Mouse (Mus musculus) heart, adult 9 months (tissue): Measurements from ENCODE around the gene Tbc1d15.
A peak's percentile ranks its signal among the peaks of the same experiment; 100 is the strongest.
"Not testable (repeated sequence)": the region's sequence is repeated elsewhere in the genome, so short reads cannot be mapped to it uniquely, and the experiment has no call there.

Experiments used
- DNase-seq, 2 experiments: peaks; one replicate each; pipeline ENCODE4 v3.0.0; 2022; ENCODE audit warnings: low spot score in 2 of 2

Gene Tbc1d15

DNA sequence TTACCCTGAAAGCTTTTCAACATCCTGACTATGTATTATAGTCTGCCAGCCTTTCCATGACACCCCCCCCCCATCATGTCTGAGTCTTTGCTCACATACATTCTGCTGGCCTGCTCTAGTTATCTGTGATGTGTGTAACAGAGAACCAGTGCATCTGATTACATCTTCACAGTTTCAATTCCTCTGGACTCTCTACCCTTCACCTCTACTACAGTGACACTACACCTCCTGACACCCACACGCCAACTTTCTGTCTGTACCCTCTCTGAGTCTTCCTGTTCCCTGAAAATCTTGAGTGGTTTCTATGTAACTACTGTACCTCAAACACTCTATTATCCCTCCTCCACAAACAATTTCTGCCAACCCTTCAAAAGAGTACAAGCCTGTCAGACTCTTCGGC is 5.8 kb downstream of the Tbc1d15 start:
- no peak for DNase-seq

DNA sequence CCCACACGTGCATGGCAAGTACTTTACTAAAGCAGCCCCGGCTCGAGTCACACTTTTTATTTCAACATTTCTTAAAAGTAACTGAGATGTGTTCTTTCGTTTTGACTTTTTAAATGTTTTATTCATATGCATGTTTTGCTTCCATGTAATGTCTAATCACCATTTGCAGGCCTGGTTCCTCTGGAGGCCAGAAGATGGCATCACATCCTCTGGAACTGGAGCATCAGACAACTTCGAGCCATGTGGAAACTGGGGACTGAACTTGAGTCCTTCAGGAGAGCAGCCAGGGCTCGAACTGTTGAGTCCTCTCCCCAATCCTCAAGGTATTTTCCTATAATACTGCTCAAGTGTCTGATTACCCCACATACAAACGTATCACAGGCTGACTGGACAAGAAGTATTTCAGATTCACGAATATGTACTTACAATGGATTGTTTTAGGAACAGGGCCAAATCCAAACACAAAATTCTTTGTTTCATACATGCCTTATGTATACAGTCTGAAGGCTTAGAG is 10.1 kb downstream of the Tbc1d15 start:
- no peak for DNase-seq

DNA sequence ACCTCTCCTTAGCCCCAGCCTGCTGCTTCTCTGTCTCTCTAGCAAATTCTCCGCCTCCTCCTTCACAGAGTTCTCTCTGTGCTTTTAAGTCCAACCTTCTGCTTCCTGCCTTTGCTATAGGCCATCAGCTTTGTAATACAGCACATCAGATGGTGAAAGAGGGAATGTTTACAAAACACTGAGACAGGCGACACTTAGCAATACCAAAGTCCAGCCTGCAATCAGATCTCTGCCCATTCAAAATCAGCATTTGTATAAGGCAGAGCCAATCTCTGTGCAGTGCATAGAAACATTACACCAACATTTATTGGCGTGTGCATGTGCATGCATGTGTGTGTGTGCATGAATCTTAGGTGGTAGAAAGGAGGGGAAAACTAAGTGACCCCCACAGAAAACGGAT is 13.3 kb downstream of the Tbc1d15 start:
- no peak for DNase-seq

DNA sequence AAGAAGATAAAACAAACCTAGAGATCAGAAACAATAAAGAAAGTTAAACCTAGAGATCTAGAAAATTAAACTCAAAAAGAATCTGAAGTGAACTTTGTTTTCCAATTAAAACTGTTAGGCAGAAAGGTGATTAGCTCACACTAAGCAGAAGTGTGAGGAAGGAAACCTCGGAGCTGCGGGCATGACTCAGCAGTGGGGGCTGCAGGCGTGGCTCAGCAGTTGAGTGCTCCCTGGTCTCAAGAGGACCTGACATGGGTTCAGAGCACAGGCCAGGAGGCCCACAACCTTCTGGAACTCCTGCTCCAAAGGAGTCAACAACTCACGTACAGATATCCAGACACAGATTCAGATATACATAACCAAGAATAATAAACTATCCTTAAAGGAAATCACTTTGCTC is 14.5 kb downstream of the Tbc1d15 start:
- no peak for DNase-seq

DNA sequence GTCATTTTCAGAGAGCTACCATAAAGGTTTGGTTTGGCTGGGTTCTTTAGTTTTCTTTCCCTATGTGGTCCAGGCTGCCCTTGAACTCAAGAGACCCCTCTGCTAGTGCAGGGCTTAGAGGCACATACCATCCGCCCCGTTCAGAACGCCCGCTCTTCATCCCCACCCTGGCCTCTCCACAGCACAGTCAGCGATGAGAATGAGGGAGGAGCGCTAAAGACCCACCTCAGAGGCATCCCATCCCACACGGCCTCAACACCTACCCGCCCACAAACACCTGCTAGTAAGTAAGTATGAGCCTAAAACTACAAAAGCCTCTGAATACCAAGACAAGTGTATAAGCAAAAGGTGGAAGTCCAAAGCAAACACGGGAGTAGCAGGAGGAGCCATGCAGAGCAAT is 15.8 kb downstream of the Tbc1d15 start:
- DNase-seq: no peak

DNA sequence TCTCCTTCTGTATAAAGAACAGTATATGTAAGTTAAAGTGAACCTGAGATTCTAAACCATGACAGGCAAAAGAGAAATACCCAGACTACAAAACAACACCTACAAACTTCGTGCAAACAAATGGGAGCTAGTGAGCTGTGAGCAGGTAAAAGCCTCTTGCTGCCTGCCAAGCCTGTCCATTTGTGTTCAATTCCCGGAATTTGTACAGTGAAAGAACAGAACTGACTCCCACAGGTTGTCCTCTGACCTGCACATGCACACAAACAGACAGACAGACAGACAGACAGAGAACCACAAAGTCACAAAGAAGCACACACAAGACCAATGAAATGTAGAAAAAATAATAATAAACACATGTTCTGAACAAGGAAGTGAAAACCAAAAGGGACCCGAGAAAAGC is 17.5 kb downstream of the Tbc1d15 start:
- DNase-seq: no peak

DNA sequence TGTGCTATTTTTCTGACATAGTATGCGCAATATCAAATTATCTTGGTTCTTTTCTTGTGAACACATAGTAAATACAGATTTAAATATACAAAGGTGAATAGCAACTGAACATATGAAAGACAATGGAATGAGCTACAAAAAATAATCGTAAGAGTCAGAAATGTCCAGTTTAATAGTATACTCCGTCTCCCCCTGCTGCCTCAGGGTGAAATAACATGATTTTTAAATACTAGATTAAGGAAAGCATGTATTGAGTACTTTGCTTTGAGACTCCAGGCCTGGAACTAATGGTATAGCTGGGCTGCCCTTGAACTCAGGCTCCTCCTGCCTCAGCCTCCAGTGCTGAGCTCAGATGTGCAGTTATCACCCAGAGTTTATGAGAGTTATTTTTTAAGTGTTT is 18.8 kb downstream of the Tbc1d15 start:
- no peak for DNase-seq

DNA sequence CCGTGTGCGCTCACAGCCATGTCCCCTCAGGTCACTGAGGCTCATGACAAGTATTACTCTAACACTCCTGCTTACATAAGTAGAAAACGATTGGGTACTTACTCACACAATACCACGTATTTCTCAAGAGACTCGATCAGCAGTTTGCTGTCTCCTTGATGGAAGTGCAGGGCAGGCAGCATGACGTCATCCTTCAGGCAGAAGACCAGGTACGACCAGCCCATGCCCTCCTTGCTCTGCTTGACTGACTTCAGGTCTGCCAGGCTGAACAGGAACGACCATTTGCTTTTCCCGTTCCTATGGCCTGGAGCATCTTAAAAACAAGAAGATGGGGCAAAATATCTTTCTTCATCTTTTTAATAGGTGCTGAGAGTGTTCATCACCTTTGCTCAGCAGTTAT is 22.2 kb downstream of the Tbc1d15 start:
- no peak for DNase-seq

DNA sequence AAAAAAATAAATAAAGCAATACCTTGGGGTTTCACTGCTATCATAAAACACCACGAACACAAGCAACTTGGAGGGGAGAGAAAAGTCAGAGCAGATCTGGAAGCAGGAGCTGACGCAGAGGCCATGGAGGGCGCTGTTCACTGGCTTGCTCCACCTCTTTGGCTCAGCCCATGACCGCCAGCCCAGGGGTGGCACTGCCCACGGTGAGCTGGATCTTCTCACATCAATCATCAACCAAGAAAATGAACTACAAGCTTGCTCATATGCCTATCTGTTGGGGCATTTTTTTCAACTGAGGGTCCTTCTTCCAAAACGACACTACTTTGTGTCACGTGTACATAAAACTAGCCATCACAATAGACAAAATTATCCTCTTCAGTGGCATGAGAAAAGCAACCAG is 24.7 kb downstream of the Tbc1d15 start:
- no peak for DNase-seq

DNA sequence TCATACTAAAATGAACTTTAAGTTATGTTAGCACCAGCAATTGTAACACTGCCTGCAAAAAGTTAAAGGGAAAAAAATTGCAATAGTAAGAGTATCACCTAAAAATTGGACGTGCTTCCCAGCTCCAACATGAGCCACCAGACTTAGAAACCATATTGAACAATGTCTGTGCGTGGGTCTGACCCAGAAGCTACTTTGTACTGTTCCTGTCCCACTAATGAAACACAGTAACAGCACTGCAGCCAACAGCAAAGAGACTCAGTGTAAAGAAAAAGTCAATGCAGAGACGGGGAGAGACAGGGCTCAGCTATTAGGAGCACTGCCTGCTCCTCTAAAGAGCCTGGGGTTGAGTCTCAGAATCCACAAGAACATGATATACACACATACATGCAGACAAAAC is 27.4 kb downstream of the Tbc1d15 start:
- DNase-seq: no peak

DNA sequence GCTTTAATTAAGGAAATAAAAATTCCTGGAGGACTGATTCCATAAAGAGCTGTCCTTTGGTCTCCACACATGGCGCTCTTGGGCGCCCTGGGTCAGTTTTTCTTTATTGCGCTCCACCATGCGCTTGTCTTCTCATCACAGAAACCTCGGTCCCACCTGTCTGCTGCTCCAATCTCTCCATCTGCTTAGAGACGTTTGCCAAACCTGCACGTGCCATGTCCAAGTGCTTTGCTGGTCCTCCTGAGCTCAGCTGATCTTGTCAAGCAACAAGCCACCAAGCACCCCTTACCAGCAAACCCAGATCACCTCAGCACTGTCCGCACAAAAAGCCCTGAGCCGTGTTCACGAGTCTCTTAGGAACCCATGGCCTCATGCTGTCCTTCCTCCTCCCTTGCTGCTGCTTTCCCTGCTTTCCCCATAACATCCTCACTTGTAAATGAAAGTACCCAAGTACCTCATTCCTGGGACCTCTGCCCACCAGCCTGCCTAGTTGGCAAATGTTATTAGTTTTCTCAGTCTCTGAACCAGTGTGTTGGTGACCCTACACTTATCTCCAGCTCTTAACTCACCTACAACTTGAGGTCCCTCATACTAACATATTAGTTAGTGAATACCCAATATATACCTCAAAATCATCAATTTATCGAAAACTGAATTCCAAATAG is 38.2 kb downstream of the Tbc1d15 start:
- DNase-seq: no peak

DNA sequence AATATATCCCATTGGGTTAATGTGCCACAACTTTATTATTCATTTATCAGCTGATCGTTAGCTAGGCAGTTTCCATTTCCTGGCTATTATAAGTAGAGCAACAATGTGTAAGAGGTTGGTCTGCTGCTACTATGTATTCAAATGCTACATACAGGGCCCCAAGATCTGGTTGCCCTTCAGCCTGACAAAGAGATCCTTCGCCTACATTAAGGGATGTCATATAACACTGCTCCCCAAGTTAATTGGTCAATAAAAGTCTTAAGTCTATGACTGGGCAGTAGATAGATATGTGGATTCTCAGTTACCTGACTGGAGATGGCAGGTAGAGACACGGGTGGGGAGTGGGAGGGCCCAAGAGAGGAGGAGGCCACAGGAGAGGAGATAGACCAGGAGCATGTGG is 45.4 kb downstream of the Tbc1d15 start:
- DNase-seq: no peak

DNA sequence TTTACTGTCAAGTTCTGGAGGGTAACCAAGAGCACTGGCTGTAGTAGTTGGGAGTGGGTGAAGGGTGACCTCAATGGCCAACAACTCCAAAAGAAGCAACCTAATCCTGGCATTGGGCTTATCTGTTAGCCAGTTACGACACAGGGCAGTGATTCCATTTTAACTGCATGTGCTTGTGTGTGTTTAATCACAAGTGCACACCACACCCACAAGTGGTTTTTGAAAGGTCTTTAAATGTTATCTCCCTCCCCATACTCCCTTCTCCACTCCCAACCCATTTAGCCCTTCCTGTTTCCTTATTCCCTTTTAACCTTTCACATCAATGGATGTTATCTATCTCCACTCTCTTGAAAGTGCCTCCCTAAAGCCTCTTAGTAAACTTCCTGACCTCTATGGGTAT is 46.0 kb downstream of the Tbc1d15 start:
- no peak for DNase-seq

DNA sequence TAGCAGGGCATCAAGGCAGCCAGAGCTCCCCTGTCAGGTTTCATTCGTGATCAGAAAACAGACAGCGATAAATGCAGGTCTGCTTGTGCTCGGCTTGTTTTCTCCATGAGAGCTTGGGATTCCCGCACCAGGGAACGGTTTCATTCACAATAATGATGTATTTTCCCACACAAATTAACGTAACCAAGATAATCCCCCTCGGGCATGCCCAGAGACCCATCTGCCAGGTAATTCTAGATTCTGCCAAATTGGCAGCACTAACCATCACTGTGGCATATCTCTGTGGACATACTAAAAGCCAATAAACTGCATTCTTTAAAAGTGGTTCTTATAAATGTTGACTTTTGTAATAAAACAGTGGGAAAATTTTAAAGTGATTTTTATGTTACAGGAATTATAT is 60.1 kb downstream of the Tbc1d15 start:
- no peak for DNase-seq

DNA sequence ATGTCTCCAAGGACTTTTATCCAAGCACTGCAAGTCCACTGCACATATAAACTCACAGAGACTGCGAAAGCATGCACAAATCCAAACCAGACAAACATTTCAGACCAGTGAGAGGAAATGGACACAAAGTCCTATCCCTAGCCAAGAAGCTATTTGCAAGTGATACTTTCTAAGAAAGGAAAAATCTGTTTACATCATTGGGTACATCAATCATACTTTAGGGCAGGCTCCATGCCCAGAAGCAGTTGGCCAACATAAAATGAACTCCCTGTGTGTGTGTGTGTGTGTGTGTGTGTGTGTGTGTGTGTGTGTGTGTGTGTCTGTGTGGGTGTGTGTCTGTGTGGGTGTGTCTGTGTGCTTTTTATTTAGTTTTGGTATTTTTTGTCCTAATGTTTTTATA is 63.9 kb downstream of the Tbc1d15 start:
- no peak for DNase-seq

DNA sequence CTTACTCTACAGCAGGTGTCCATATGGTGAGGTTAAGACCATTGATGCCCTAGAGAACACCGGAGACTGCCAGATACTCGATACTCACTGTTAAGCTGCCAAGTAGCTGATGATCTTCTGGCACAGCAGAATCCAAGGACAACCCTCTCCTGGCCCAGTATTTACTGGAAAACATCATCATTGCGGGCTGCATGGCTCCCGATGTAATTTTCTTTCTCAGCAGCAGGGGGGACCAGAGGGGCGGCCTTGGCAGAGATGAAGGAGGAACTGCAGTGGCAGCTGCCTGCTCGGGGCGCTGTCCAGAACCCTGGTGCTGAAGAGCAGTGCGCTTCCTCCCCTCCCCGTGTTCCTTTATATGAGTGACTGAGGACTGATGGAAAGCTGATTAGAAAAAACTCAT is 66.6 kb downstream of the Tbc1d15 start, which contains the start of gene Tph2:
Gene Tph2, minus strand, starts transcription at position 326 of the 400 bp plus-strand sequence.
- peak; percentile 3 to 8 for DNase-seq

DNA sequence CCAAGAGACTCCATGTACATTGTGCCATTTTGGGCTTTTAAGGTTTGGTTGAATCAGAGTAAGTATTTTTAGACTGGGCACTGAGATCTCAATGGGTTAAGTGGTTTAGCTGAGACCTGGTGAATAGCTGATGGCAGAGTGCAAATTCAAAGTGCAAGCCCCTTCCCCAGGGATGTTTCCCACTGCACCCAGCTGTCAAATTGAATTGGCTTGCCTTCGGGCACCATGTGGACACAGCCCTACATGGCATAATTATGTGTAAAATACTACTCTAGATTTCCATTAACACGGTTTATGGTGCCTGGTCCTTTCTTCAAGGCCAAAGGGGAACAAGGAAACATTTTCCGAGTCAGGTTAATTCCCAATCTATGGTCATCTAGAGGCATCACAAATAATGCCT is 70.2 kb downstream of the Tbc1d15 start:
- no peak for DNase-seq

DNA sequence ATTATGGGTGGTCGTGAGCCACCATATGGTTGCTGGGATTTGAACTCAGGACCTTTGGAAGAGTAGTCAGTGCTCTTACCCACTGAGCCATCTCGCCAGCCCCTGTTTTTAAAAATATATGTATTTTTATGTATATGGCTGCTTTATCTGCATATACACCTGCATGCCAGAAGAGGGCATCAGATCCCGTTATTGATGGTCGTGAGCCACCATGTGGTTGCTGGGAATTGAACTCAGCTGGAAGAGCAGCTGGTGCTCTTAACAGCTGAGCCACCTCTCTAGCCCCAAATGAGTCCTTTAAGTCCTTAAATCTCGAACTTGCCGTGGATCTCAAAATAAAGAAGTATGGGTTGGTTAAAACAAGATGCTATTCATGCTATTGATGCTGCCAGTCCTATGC is 73.2 kb downstream of the Tbc1d15 start:
- DNase-seq: not testable (repeated sequence)

DNA sequence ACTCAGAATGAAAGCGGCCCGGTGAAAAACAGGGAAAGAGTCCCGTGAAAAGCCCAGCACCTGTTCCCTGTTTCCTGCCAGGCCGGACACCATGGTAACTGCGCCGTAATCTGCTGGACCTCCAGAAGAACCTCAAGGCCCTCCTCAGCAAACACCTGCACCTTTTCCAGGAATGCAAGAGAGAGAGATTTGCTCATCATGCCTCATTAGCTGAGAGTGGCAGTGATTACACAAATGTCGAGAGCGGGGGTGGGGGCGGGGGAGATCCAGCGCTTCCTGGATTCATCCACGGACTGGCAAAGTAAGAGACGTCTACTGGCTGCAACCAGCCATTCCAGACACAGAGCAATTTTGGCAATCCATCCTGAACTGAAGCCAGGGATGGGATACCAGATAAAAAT is 75.7 kb downstream of the Tbc1d15 start:
- DNase-seq: no peak

DNA sequence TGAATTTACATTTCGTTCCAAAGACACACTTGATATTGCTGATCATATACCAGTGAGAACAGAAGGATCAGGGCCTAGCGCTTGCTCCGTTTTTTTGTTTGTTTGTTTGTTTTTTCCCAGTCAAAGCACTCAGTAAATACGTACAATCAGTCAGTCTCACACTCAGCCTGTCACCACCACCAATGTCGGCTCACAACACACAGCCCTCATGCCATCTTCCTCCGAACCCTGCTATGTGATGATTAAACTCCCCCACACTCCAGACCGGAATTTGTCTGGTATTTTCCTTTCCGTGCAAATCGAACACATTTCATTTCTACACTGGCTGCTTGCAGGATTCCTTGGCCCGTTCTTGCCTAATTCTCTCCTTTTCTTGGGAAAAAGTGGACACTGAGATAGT is 77.9 kb downstream of the Tbc1d15 start:
- no peak for DNase-seq

DNA sequence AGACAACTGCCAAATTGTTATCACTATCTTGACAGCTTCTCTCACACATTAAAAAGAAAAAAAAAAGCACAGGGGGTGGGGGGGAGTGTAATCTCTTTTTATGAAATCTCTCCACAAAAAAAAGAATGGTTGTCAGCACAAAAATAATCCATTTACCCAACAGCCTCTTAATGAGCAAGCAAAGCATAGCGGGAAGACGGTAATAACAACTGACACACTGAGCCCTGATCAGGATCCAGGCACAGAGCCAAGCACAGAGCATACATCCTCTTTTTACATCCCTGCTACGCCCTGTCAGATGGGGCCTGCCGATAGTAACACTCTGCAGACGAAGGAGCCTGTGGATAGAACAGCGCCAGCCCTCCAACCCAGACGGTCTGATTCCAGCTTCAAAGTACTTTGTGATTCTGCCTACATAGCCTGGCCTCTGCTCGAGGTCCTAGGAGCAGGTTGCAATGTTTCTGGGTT is 79.9 kb downstream of the Tbc1d15 start:
- DNase-seq: no peak

DNA sequence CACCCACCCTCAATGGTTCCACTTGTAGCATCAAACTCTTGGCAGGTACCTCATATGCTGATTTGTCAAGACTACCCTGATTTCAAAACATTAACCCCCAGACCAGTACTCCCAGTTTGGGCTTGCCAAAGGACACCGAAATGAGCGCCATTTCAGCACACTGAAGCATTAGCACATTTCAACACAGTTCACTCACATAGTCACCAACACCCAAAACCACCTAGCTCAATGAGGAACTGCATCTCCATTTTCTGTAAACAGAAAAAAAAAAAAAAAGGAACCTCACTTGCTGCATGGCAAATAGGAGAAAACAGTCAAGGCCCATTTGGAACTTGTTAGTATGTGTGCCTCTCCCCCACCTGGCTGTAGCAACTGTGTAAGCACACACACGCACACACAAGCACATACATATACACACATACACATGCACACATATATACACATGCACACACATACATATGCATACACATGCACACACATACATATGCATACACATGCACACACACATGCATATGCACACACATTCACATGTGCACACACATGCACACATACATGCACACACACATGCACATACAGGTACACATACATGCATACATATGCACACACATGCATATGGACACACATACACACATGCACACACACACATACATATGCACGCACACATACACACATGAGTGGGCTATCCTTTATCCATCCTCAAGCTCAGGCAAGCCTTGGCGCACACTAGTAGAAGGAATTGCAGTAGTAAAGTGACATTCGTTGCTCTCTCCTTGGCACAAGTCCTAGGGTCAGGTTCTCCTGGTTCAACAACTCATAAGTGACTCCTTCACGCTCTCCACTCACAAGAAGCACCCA is 80.5 kb downstream of the Tbc1d15 start:
- DNase-seq: no peak

DNA sequence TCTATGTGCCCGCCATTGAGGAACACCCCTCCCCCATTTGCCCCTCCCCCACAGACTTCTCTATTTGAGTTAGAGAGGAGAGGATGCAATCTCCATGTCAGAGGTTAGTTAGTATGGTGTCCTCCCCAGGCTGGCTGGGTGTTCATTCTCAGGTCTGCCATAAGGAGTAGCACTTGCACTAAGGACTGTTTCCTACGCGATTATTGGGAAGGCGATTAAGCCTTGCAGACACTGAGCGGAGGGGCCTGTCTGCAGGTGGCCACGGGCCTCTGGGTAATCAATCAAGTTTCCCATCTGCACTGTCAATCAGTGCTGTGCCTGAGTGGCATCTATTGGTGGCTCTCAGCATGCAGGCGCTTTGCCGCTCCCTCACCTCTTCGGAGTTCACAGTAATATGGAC is 81.9 kb downstream of the Tbc1d15 start:
- no peak for DNase-seq
